Mouse (Mus musculus) kidney, embryonic 15.5 days (tissue): ENCODE measurements at regions not wholly inside any gene's neighbourhood (a gene's known extent, or its start where the extent isn't known, plus 50 kb on each side); places are given as distances from the start of the nearest gene placed in this dataset.

Source experiments
- ATAC-seq: fragments of 200-750 bp; cut with Nextera tagmentation; replicated peaks from 2 replicates; pipeline ENCODE4 v1.8.0; 2017; ENCODE audit warnings: moderate TSS enrichment; ENCODE audit not compliant: low FRiP score
- H3K27ac ChIP-seq: fragments of 300-500 bp; sonication (generic); 2 replicates; pipeline ENCODE4 v1.5.1; 2015; ENCODE audit warnings: mild to moderate bottlenecking, inconsistent platforms
- H3K27me3 ChIP-seq: fragments of 300-500 bp; sonication (generic); 2 replicates; pipeline ENCODE4 v1.6.1; 2015; ENCODE audit warnings: inconsistent platforms
- H3K36me3 ChIP-seq: fragments of 300-500 bp; sonication (generic); 2 replicates; pipeline ENCODE4 v1.6.1; 2015; ENCODE audit warnings: inconsistent platforms
- H3K4me1 ChIP-seq: fragments of 300-500 bp; sonication (generic); 2 replicates; pipeline ENCODE4 v1.6.1; 2015; ENCODE audit warnings: inconsistent platforms
- H3K4me2 ChIP-seq: fragments of 300-500 bp; sonication (generic); 2 replicates; pipeline ENCODE4 v1.6.1; 2015; ENCODE audit warnings: moderate library complexity, mild to moderate bottlenecking, inconsistent platforms
- H3K4me3 ChIP-seq: fragments of 300-500 bp; sonication (generic); replicated peaks from 2 replicates; pipeline ENCODE4 v1.5.1; 2015; ENCODE audit warnings: mild to moderate bottlenecking, inconsistent platforms
- H3K9ac ChIP-seq: fragments of 300-500 bp; sonication (generic); 2 replicates; pipeline ENCODE4 v1.6.1; 2015; ENCODE audit warnings: mild to moderate bottlenecking, inconsistent platforms
- H3K9me3 ChIP-seq: fragments of 300-500 bp; sonication (generic); replicated peaks from 2 replicates; pipeline ENCODE4 v1.6.1; 2016; ENCODE audit warnings: inconsistent platforms
- WGBS: fragments of 180-500 bp; shearing (Covaris S2); methylation state at CpG from one replicate; pipeline ENCODE4 v1.1.7; 2015; ENCODE audit warnings: mixed read lengths; 5-methylcytosine and 5-hydroxymethylcytosine counted together

GRCm38 (mm10) chr5:118338186-118338585 is 93.2 kb downstream of the 2410131K14Rik start:
- H3K9me3 ChIP-seq = no peaks in the 10 kb centered on the region
- H3K4me1 ChIP-seq = peaks cover 10% of the 10 kb centered on the region
- no peak overlapping the region for H3K4me2 ChIP-seq
- H3K4me3 ChIP-seq = no peak overlapping the region
- WGBS = 91% methylated on average over 8 of the region's 8 CpGs
- no peak overlapping the region for H3K9ac ChIP-seq
- H3K27me3 ChIP-seq = peaks cover 22% of the 10 kb centered on the region
- no peak for ATAC-seq
- H3K27ac ChIP-seq = no peak overlapping the region
- no peaks in the 10 kb centered on the region for H3K36me3 ChIP-seq

DNA sequence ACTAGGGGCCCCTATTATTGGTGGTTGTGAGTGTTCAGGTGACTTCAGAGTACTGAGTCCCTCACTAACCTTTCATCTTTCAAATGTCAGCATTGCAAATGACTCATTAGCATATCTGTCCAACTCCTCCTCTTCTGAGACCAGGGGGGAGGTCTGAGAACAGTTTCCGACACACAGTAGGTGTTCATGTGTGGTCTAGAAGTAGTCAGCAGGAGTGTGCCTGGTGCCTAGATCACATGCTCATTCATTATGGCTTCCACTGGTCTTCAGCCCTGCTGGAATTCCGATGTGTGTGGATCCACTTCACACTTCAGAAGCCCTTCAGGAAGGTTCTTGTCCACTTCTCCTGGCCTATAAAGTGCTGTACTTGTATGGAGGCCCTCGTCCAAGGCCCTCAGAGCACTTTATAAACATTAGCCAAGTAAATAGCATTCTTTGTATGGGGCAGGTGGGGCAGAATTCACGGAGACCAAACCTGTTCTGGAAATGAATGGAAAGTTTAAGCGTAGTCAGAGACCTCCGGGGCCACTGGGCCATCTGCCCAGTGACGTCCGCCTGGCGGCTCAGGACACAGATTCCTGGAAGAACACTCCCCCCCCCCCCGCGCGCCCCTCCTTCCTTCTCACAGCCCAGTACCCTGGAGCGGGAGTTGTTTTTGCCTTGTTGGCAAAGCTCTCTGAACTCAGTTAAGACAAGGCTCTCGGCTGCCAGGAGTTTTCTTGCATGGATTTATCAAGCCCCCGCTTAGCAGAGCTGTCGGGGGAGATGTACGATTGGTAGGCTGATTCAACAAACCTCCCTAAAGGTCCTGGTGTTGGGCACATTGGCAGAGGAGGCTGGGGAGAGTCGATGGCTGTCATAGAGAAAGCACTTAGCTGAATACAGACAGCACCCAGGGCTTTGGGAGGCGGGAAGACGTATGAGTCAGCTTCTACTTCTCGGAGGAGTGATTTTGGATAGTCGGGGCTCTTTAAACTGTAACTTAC is 94.9 kb downstream of the 2410131K14Rik start:
- Histone ChIP-seq H3K36me3 (no peaks in the 10 kb centered on the region), H3K9ac (no peak overlapping the region), H3K27me3 (peaks cover 18% of the 10 kb centered on the region; the same call in 1 of the 2 replicates), H3K27ac (peak overlapping the region; percentile 51; the same call in 1 of the 2 replicates), H3K4me3 (no peak overlapping the region), H3K4me1 (peaks cover 16% of the 10 kb centered on the region), H3K4me2 (peak overlapping the region; percentile 23; the same call in 1 of the 2 replicates), H3K9me3 (no peaks in the 10 kb centered on the region)
- no peak for ATAC-seq
- 31% methylated on average over 22 of the region's 22 CpGs for WGBS

DNA sequence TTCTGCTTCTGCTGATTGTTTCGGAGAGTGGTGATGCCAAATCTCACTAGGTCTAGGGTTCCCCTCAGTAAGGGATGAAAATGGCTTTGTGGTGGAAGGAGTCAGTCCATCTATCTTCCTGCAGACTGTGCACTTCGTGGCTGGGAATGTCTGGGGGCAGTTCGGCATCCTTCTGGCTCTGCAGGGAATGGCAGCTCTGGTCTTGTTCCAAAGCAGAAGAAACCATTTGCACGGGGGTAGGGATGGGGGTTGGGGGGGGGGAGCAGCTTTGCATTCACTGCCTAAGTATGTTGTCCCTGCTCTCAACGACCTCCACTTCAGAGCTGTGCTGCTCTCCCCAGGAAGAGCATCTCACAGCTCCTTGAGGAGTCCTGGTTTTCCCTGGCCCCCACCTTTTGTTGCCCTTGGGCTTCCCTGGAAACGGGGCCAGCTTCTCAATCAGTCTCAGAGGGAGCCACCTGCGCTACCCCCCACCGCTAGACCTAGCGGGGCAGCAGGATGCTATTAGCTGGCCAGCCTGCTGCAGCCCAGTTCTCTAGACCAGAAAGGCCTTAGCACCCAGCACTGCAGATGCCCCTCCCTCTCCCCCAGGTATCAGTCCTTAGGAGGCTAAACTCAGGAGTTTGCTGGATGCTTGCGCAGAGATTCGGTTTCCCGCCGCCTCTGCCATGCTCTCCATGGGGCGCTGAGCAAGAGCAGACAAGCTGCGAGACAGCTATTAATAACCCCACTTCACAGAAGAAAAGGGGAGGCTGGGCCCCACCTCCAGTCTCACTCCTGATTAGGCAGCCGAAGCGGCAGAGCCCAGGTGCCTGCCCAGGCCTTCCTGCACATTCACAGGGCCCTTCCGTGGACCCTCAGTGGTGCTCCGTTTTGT is 98.7 kb downstream of the 2410131K14Rik start:
- H3K36me3 ChIP-seq = no peaks in the 10 kb centered on the region
- H3K4me1 ChIP-seq = peaks cover 16% of the 10 kb centered on the region
- no peak overlapping the region for H3K4me2 ChIP-seq
- H3K9ac ChIP-seq = no peak overlapping the region
- H3K4me3 ChIP-seq = no peak overlapping the region
- H3K27me3 ChIP-seq = peaks cover 16% of the 10 kb centered on the region; the same call in 1 of the 2 replicates
- no peak overlapping the region for H3K27ac ChIP-seq
- no peaks in the 10 kb centered on the region for H3K9me3 ChIP-seq
- WGBS = 22% methylated on average over 19 of the region's 19 CpGs
- no peak for ATAC-seq

GRCm38 (mm10) chr5:118345226-118345625 is 100.2 kb downstream of the 2410131K14Rik start:
- Histone ChIP-seq H3K9me3 (no peaks in the 10 kb centered on the region), H3K9ac (no peak overlapping the region), H3K27me3 (peaks cover 14% of the 10 kb centered on the region; the same call in 1 of the 2 replicates), H3K36me3 (no peaks in the 10 kb centered on the region), H3K4me1 (peaks cover 10% of the 10 kb centered on the region), H3K27ac (no peak overlapping the region), H3K4me2 (no peak overlapping the region), H3K4me3 (no peak overlapping the region)
- WGBS = 95% methylated on average over 3 of the region's 3 CpGs
- no peak for ATAC-seq

DNA sequence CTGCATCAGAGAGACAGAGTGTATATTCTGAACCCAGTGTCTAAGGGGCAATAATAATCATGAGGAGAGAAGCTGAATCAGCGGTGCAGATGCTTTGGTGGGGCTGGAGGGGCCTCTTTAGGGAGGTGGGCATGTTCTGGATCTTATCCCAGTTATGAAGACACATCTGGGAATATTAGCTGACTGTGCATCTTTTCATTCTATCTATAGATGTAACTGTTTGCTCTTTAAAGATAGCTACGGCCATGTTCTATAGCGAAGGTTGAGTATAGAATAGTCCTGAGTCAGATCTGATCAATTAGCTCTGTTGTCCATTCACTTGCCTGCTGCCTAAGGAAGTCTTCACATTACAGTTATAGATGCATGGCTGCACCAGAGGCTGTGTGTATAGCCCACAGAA is 104.0 kb downstream of the 2410131K14Rik start:
- Histone ChIP-seq H3K4me2 (no peak overlapping the region), H3K27ac (no peak overlapping the region), H3K27me3 (peaks cover 1% of the 10 kb centered on the region; the same call in 1 of the 2 replicates), H3K9ac (no peak overlapping the region), H3K4me3 (no peak overlapping the region), H3K36me3 (no peaks in the 10 kb centered on the region), H3K4me1 (peaks cover 12% of the 10 kb centered on the region), H3K9me3 (no peaks in the 10 kb centered on the region)
- no peak for ATAC-seq
- 87% methylated on average over 3 of the region's 3 CpGs for WGBS

DNA sequence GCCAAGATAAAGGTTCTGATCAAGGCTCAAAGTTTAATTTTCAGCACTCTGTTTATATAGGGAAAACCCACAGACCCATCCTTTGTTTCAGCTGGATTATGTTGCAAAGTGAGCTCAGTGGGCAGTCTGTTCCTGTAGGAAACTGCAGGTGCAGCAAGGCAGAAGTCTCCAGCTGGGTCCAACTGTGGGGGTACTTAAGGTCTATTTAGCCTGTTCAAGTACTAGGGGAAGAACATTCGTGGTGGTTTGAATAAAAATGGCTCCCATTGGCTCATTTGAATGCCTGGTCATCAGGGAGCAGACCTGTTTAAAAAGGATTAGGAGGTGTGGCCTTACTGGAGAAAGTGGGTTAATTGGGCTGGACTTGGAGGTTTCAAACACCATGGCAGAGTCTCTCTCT is 106.3 kb downstream of the 2410131K14Rik start:
- WGBS = 57% methylated on average over 1 of the region's 1 CpGs
- ATAC-seq = no peak
- H3K27ac ChIP-seq = no peak overlapping the region

GRCm38 (mm10) chr5:118352142-118352541 is 107.1 kb downstream of the 2410131K14Rik start:
- Histone ChIP-seq H3K4me3 (no peak overlapping the region), H3K9ac (no peak overlapping the region), H3K4me1 (peaks cover 32% of the 10 kb centered on the region), H3K27me3 (no peaks in the 10 kb centered on the region), H3K36me3 (no peaks in the 10 kb centered on the region), H3K9me3 (no peaks in the 10 kb centered on the region), H3K4me2 (no peak overlapping the region), H3K27ac (no peak overlapping the region)
- 91% methylated on average over 4 of the region's 4 CpGs for WGBS
- ATAC-seq = no peak

More for the DNA sequence above, 106.3 kb downstream of the 2410131K14Rik start:
- Histone ChIP-seq H3K4me1 (peaks cover 32% of the 10 kb centered on the region), H3K4me2 (no peak overlapping the region), H3K27me3 (no peaks in the 10 kb centered on the region), H3K9ac (no peak overlapping the region), H3K36me3 (no peaks in the 10 kb centered on the region), H3K9me3 (no peaks in the 10 kb centered on the region), H3K4me3 (no peak overlapping the region)

DNA sequence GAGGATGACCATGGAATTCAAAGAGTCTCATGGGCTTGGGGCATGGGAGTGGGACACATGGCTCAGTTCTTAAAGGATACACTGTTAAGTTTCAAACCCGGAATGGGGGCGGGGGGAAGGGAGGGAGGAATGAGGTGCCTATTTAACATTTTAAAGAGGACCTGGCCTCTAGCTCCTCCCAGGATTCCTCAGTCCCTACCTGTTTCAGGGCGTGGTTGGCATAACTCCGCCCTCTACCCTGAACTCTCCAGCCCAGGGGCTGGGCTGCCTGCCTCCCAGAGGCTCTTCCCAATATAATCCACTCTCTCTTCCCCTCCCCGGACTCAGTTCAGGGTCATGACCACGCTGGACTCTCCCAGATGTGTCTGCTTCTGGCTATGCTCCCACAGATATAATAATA is 108.0 kb downstream of the 2410131K14Rik start:
- no peak overlapping the region for H3K4me2 ChIP-seq
- ATAC-seq = no peak
- WGBS = 42% methylated on average over 6 of the region's 6 CpGs
- H3K4me3 ChIP-seq = no peak overlapping the region
- no peak overlapping the region for H3K9ac ChIP-seq
- H3K4me1 ChIP-seq = peaks cover 32% of the 10 kb centered on the region
- H3K9me3 ChIP-seq = no peaks in the 10 kb centered on the region
- H3K27ac ChIP-seq = no peak overlapping the region
- H3K36me3 ChIP-seq = no peaks in the 10 kb centered on the region
- H3K27me3 ChIP-seq = no peaks in the 10 kb centered on the region

- 28% methylated on average over 9 of the region's 9 CpGs for WGBS
Measured at GRCm38 (mm10) chr5:118353689-118354088, 108.7 kb downstream of the 2410131K14Rik start.

DNA sequence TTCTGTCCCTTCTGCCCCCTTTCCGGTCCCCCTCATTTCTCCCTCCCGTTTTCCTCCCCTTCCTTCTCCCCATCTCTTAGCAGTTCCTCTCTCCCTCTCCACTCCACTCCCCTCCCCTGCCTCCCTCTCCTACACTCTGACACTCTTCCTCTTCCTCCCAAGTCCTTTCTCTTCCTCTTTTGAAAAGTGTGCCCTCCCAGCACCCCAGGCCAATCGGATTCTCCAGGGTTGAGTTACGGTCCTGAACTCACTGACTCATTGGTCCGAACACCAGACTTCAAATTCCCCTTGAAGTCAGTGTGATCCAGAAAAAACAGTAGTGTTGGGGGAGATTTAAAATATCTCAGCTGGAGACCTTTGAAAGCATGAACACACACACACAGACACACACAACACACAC is 109.1 kb downstream of the 2410131K14Rik start:
- Histone ChIP-seq H3K9ac (no peak overlapping the region), H3K4me1 (peaks cover 32% of the 10 kb centered on the region), H3K36me3 (no peaks in the 10 kb centered on the region), H3K4me3 (no peak overlapping the region), H3K9me3 (no peaks in the 10 kb centered on the region), H3K27me3 (no peaks in the 10 kb centered on the region), H3K4me2 (peak overlapping the region; percentile 30; the same call in 1 of the 2 replicates), H3K27ac (0 out of 2 replicates have a peak overlapping the region, but pooled peaks have one; percentile 9)
- WGBS = 21% methylated on average over 5 of the region's 5 CpGs
- no peak for ATAC-seq

More at GRCm38 (mm10) chr5:118353689-118354088, 108.7 kb downstream of the 2410131K14Rik start:
- H3K4me3 ChIP-seq = no peak overlapping the region
- ATAC-seq = no peak
- H3K9ac ChIP-seq = no peak overlapping the region
- H3K27ac ChIP-seq = 0 out of 2 replicates have a peak overlapping the region, but pooled peaks have one; percentile 9
- H3K27me3 ChIP-seq = no peaks in the 10 kb centered on the region
- peak overlapping the region; percentile 30 for H3K4me2 ChIP-seq
- H3K9me3 ChIP-seq = no peaks in the 10 kb centered on the region
- peaks cover 32% of the 10 kb centered on the region for H3K4me1 ChIP-seq
- no peaks in the 10 kb centered on the region for H3K36me3 ChIP-seq

- peak overlapping the region; percentile 15; the same call in 1 of the 2 replicates for H3K27ac ChIP-seq
- ATAC-seq = no peak
- 54% methylated on average over 3 of the region's 3 CpGs for WGBS
Measured at GRCm38 (mm10) chr5:118354871-118355270, 109.8 kb downstream of the 2410131K14Rik start.

More at GRCm38 (mm10) chr5:118354871-118355270, 109.8 kb downstream of the 2410131K14Rik start:
- H3K9ac ChIP-seq = no peak overlapping the region
- H3K36me3 ChIP-seq = no peaks in the 10 kb centered on the region
- peaks cover 36% of the 10 kb centered on the region for H3K4me1 ChIP-seq
- H3K9me3 ChIP-seq = no peaks in the 10 kb centered on the region
- no peak overlapping the region for H3K4me2 ChIP-seq
- no peaks in the 10 kb centered on the region for H3K27me3 ChIP-seq
- no peak overlapping the region for H3K4me3 ChIP-seq
